Mouse (Mus musculus) liver, adult 2 months (tissue): Measurements from ENCODE around the gene Otp. TPM values are rescaled to one million over a fixed set of nuclear protein-coding genes. Genes with fewer than 3 reads are reported as not detected.
A peak's percentile ranks its signal among the peaks of the same experiment; 100 is the strongest.

Source experiments
- DNase-seq: peaks from one replicate; pipeline ENCODE4 v3.0.0-alpha.2; 2011; ENCODE audit warnings: low read depth, low spot score; ENCODE audit errors: extremely low read depth
- H3K27ac ChIP-seq: fragments of 200-500 bp; replicated peaks from 2 replicates; pipeline ENCODE4 v1.5.1; 2012; ENCODE audit warnings: low read depth, mild to moderate bottlenecking, control low read depth, inconsistent platforms, low read length; ENCODE audit not compliant: insufficient read depth
- H3K27me3 ChIP-seq: fragments of 200-500 bp; 2 replicates; pipeline ENCODE4 v1.6.1; 2012; ENCODE audit warnings: mild to moderate bottlenecking, moderate library complexity, low read length, inconsistent platforms; ENCODE audit not compliant: control insufficient read depth, insufficient read depth
- H3K36me3 ChIP-seq: fragments of 200-500 bp; 2 replicates; pipeline ENCODE4 v1.6.1; 2012; ENCODE audit warnings: low read length, inconsistent platforms; ENCODE audit not compliant: control insufficient read depth, insufficient read depth
- H3K4me1 ChIP-seq: fragments of 200-500 bp; 2 replicates; pipeline ENCODE4 v1.6.1; 2011; ENCODE audit warnings: low read length; ENCODE audit not compliant: control insufficient read depth, insufficient read depth
- H3K4me3 ChIP-seq: fragments of 200-500 bp; 2 replicates; pipeline ENCODE4 v1.5.1; 2011; ENCODE audit warnings: low read depth, mild to moderate bottlenecking, control low read depth, low read length, moderate library complexity; ENCODE audit not compliant: insufficient read depth
- H3K79me2 ChIP-seq: fragments of 200-500 bp; 2 replicates; pipeline ENCODE4 v1.6.1; 2012; ENCODE audit warnings: inconsistent platforms, mild to moderate bottlenecking, low read length, moderate library complexity; ENCODE audit not compliant: control insufficient read depth, insufficient read depth
- H3K9ac ChIP-seq: fragments of 200-500 bp; 2 replicates; pipeline ENCODE4 v1.6.1; 2012; ENCODE audit warnings: low read depth, mild to moderate bottlenecking, control low read depth, inconsistent platforms, low read length
- CTCF ChIP-seq: fragments of 200-500 bp; IDR thresholded peaks from 2 replicates; pipeline ENCODE4 v1.5.1; 2011; ENCODE audit warnings: low read depth, low read length, control low read depth
- POLR2A ChIP-seq: fragments of 200-500 bp; IDR thresholded peaks from 2 replicates; pipeline ENCODE4 v1.6.1; 2011; ENCODE audit warnings: low read length, control low read depth; ENCODE audit not compliant: insufficient read depth; ENCODE audit errors: extremely low read depth
- WGBS: fragments of 180-500 bp; shearing (Covaris S2); methylation state at CpG from one replicate; pipeline ENCODE4 v1.1.7; 2018; 5-methylcytosine and 5-hydroxymethylcytosine counted together
- polyA plus RNA-seq: library from polyadenylated mRNA; depleted of rRNA; stranded (reverse); fragments of >200 nt; gene quantifications from 2 replicates; pipeline ENCODE4 v1.2.3, GENCODE M21; 2012
- total RNA-seq: library from RNA; depleted of rRNA; stranded (reverse); fragments of >200 nt; gene quantifications from 2 replicates; pipeline ENCODE4 v1.2.3, GENCODE M21; 2014

Otp gene
- total and polyA plus RNA-seq, 2 experiments, result not detected

- Histone ChIP-seq H3K27me3 (peaks cover 30% of the 10 kb centered on the region), H3K4me3 (peak overlapping the region; percentile 21; the same call in 1 of the 2 replicates), H3K9ac (no peak overlapping the region), H3K27ac (no peak overlapping the region), H3K79me2 (no peaks in the 10 kb centered on the region), H3K4me1 (peaks cover 3% of the 10 kb centered on the region), H3K36me3 (no peaks in the 10 kb centered on the region)
- no peak for TF ChIP-seq CTCF
- no peak for TF ChIP-seq POLR2A
- WGBS, result 2% methylated on average over 37 of the region's 37 CpGs
- DNase-seq, result no peak
Measured at GRCm38 (mm10) chr13:94882711-94883145, 7.3 kb downstream of the Otp start.

GRCm38 (mm10) chr13:94883163-94883965 lies 8.0 kb downstream of the Otp start:
- Histone ChIP-seq H3K36me3 (no peaks in the 10 kb centered on the region), H3K4me1 (peaks cover 3% of the 10 kb centered on the region), H3K9ac (no peak overlapping the region), H3K79me2 (no peaks in the 10 kb centered on the region), H3K27me3 (peaks cover 30% of the 10 kb centered on the region), H3K27ac (no peak overlapping the region), H3K4me3 (peak overlapping the region; percentile 21; the same call in 1 of the 2 replicates)
- WGBS, result 2% methylated on average over 76 of the region's 95 CpGs
- no peak for DNase-seq
- TF ChIP-seq CTCF (no peak), POLR2A (no peak)

- H3K79me2 ChIP-seq, result no peaks in the 10 kb centered on the region
- no peak for DNase-seq
- no peaks in the 10 kb centered on the region for H3K36me3 ChIP-seq
- no peak overlapping the region for H3K27ac ChIP-seq
- H3K4me3 ChIP-seq, result no peak overlapping the region
- WGBS, result 6% methylated on average over 36 of the region's 36 CpGs
- peaks cover 3% of the 10 kb centered on the region for H3K4me1 ChIP-seq
- H3K27me3 ChIP-seq, result peaks cover 32% of the 10 kb centered on the region
- TF ChIP-seq CTCF (no peak), POLR2A (no peak)
- no peak overlapping the region for H3K9ac ChIP-seq
Measured at GRCm38 (mm10) chr13:94883966-94884960, 8.9 kb downstream of the Otp start.

GRCm38 (mm10) chr13:94885291-94886235 lies 10.2 kb downstream of the Otp start:
- Histone ChIP-seq H3K9ac (no peak overlapping the region), H3K4me3 (no peak overlapping the region), H3K4me1 (peaks cover 3% of the 10 kb centered on the region), H3K27me3 (peaks cover 32% of the 10 kb centered on the region), H3K36me3 (no peaks in the 10 kb centered on the region), H3K27ac (no peak overlapping the region), H3K79me2 (no peaks in the 10 kb centered on the region)
- no peak for DNase-seq
- 6% methylated on average over 81 of the region's 81 CpGs for WGBS
- TF ChIP-seq CTCF (no peak), POLR2A (no peak)

- Histone ChIP-seq H3K9ac (no peak overlapping the region), H3K4me1 (no peaks in the 10 kb centered on the region)
Measured at GRCm38 (mm10) chr13:94907841-94908240, 32.4 kb downstream of the Otp start.

More at GRCm38 (mm10) chr13:94907841-94908240, 32.4 kb downstream of the Otp start:
- no peak for DNase-seq
- no peaks in the 10 kb centered on the region for H3K27me3 ChIP-seq
- 83% methylated on average over 10 of the region's 10 CpGs for WGBS
- H3K79me2 ChIP-seq, result no peaks in the 10 kb centered on the region
- H3K27ac ChIP-seq, result no peak overlapping the region
- no peaks in the 10 kb centered on the region for H3K36me3 ChIP-seq
- H3K4me3 ChIP-seq, result no peak overlapping the region
- TF ChIP-seq POLR2A (no peak), CTCF (no peak)
